Mouse (Mus musculus): ENCODE measurements at regions not wholly inside any gene's neighbourhood (a gene's known extent, or its start where the extent isn't known, plus 50 kb on each side); places are given as distances from the start of the nearest gene placed in this dataset.

DNA sequence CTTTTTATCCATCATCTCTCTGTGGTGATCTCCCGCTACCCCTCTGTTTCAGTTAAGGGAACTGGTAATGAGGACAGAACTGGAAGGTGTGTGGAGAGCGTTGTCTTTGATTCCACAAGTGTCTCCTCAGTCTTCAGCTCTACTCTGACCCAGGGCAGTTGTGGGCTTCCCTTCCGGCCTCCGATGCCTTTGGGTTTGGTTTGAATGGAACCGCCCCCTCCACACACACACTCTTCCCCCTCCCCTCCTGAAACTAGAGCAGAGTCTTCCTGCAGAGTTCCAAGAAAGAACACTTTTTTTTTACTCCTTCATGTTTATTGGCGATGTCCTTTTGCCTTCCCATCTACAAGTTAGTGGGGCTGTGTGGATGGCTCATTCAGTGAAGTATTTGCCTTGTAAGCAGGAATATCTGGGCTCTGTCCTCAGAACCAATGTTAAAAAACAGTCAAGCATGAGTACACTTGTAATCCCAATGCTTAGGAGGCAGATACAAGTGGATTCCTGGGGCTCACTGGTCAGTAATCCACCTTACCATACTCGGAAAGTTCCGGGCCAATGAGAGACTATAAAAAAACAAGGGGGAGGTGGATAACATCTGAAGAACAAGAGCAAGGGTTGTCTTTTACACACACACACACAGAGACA lies 70.9 kb upstream of the Magi1 start:
- intact Hi-C loops (cut with DNase I): no loop called here
- no peak for DNase-seq (ENCODE audit: low spot score in 2 of 2)

GRCm38 (mm10) chr6:94344296-94344695 lies 60.6 kb upstream of the Magi1 start:
- DNase-seq (ENCODE audit: low spot score in 2 of 2): no peak

DNA sequence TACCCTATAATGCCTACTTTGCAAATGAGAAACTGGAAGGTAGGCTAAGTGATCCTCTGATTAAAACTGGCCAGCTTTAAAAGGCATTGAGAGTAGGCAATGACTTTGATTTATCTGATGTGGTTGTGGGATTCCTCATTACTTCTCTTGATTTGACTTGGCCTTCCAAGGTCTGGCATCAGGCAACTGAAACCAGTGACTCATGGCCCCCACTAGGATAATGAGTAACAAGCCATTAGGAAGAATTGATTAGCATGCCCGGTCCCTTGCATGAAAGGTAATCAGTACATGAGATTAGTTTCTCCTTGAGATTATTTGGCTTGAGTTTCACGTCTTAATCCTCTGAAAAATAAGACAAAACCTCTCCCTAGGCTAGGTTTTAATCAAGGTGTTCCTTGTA lies 56.8 kb upstream of the Magi1 start:
- no peak for DNase-seq (ENCODE audit: low spot score in 2 of 2)
- intact Hi-C loops (cut with DNase I): no loop called here

More at GRCm38 (mm10) chr6:94344296-94344695, 60.6 kb upstream of the Magi1 start:
- intact Hi-C loops (cut with DNase I): no loop called here

- intact Hi-C loops (cut with DNase I): no loop called here
- DNase-seq (ENCODE audit: low spot score in 2 of 2): no peak
Observed at GRCm38 (mm10) chr6:94336168-94336567, 52.5 kb upstream of the Magi1 start.
